Mouse (Mus musculus) testis, adult 2 months (tissue): ENCODE results near the gene Olfr446. TPM values are rescaled to one million over a fixed set of nuclear protein-coding genes. Genes with fewer than 3 reads are reported as not detected.

Source experiments
- H3K27ac ChIP-seq: fragments of 200-500 bp; 2 replicates; pipeline ENCODE4 v1.5.1; 2012; ENCODE audit warnings: low read depth, low read length; ENCODE audit not compliant: control insufficient read depth, insufficient read depth
- H3K27me3 ChIP-seq: fragments of 200-500 bp; 2 replicates; pipeline ENCODE4 v1.6.1; 2012; ENCODE audit warnings: mild to moderate bottlenecking, low read length, moderate library complexity; ENCODE audit not compliant: control insufficient read depth, insufficient read depth
- H3K36me3 ChIP-seq: fragments of 200-500 bp; 2 replicates; pipeline ENCODE4 v1.6.1; 2012; ENCODE audit warnings: mild to moderate bottlenecking, low read length; ENCODE audit not compliant: control insufficient read depth, insufficient read depth
- H3K4me1 ChIP-seq: fragments of 200-500 bp; 2 replicates; pipeline ENCODE4 v1.6.1; 2012; ENCODE audit warnings: low read length; ENCODE audit not compliant: control insufficient read depth, insufficient read depth
- H3K4me3 ChIP-seq: fragments of 200-500 bp; 2 replicates; pipeline ENCODE4 v1.5.1; 2012; ENCODE audit warnings: low read depth, mild to moderate bottlenecking, low read length, moderate library complexity, mixed read lengths; ENCODE audit not compliant: control insufficient read depth
- CTCF ChIP-seq: fragments of 200-500 bp; IDR thresholded peaks from 2 replicates; pipeline ENCODE4 v1.5.1; 2012; ENCODE audit warnings: low read depth, mild to moderate bottlenecking, inconsistent platforms, low read length, moderate library complexity; ENCODE audit not compliant: control insufficient read depth, insufficient read depth, insufficient replicate concordance
- POLR2A ChIP-seq: fragments of 200-500 bp; IDR thresholded peaks from 2 replicates; pipeline ENCODE4 v1.6.1; 2012; ENCODE audit warnings: low read depth, mild to moderate bottlenecking, inconsistent platforms, low read length, moderate library complexity; ENCODE audit not compliant: control insufficient read depth
- polyA plus RNA-seq: library from polyadenylated mRNA; depleted of rRNA; stranded (reverse); fragments of >200 nt; gene quantifications from 2 replicates; pipeline ENCODE4 v1.2.3, GENCODE M21; 2012; rRNA removed

Olfr446 gene
- not detected in 2 replicates for polyA plus RNA-seq

DNA sequence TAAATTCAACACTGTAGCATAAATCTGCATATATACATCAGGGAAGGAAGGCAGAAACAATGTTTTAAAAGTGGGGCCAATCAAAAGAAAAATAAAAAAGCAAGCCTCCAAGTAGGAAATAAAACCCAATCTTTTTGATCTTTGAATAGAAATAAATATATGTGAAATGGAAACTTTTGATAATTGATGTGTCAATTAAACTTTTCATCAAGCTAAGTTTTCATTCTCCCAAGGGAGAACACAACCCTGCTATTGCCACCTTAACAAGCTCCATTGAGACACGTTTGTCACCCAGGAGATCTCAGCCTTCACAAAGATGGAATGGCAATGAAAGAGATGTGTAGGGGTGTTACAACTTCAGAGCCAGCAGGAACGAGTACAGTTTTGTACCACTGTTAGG lies at the start of gene Olfr446:
TSS of gene Olfr446 (plus strand) at position 301 of the 400 bp plus-strand sequence.
- no peak for TF ChIP-seq POLR2A
- TF ChIP-seq CTCF, result no peak
- no peak within 1 kb of the TSS for H3K4me3 ChIP-seq
- H3K4me1 ChIP-seq, result no peaks in the 10 kb centered on the region
- no peaks in the 10 kb centered on the region for H3K27me3 ChIP-seq
- H3K36me3 ChIP-seq, result no peaks in the 10 kb centered on the region
- no peak within 1 kb of the TSS for H3K27ac ChIP-seq

GRCm38 (mm10) chr6:42876323-42876722 lies 44.9 kb upstream of the Olfr446 start:
- H3K4me1 ChIP-seq, result no peaks in the 10 kb centered on the region
- TF ChIP-seq POLR2A (no peak), CTCF (no peak)
- no peak overlapping the region for H3K27ac ChIP-seq

DNA sequence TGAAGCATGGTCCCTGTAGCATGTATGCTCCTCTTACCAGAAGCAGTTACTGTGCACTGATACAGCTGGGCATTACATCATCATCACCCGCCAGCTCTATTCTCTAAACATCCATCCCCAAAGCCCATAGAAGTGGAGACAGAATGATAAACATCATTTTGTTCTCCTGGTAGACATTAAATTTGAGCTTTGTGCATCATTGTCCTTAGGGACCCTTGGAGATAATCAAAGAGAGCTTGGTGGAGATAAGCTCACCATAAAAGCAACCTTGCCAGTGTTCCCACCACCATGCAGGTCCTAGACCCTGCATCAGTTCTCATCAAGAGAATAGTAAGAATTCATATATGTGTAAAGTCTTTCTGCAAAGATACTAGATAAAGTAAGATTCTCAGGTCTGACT lies 31.0 kb upstream of the Olfr446 start, which contains the start of gene Olfr448:
TSS of gene Olfr448 (plus strand) at position 301 of the 400 bp plus-strand sequence.
- H3K27me3 ChIP-seq, result no peaks in the 10 kb centered on the region
- no peaks in the 10 kb centered on the region for H3K36me3 ChIP-seq
- TF ChIP-seq POLR2A (no peak), CTCF (no peak)
- H3K27ac ChIP-seq, result no peak within 1 kb of the TSS
- H3K4me3 ChIP-seq, result no peak within 1 kb of the TSS
- H3K4me1 ChIP-seq, result no peaks in the 10 kb centered on the region

More at GRCm38 (mm10) chr6:42876323-42876722, 44.9 kb upstream of the Olfr446 start:
- Histone ChIP-seq H3K36me3 (no peaks in the 10 kb centered on the region), H3K4me3 (no peak overlapping the region), H3K27me3 (no peaks in the 10 kb centered on the region)

GRCm38 (mm10) chr6:42900345-42900744 lies 20.8 kb upstream of the Olfr446 start:
- no peak for TF ChIP-seq CTCF
- TF ChIP-seq POLR2A, result no peak
- no peaks in the 10 kb centered on the region for H3K36me3 ChIP-seq
- no peaks in the 10 kb centered on the region for H3K27me3 ChIP-seq
- H3K4me1 ChIP-seq, result no peaks in the 10 kb centered on the region
- H3K4me3 ChIP-seq, result no peak overlapping the region
- H3K27ac ChIP-seq, result no peak overlapping the region

GRCm38 (mm10) chr6:42908578-42908977 lies 12.6 kb upstream of the Olfr446 start, which contains the start of gene Olfr447:
TSS of gene Olfr447 (plus strand) at chr6:42908878.
- no peak for TF ChIP-seq POLR2A
- no peak for TF ChIP-seq CTCF
- Histone ChIP-seq H3K36me3 (no peaks in the 10 kb centered on the region), H3K27me3 (no peaks in the 10 kb centered on the region), H3K27ac (no peak within 1 kb of the TSS), H3K4me1 (no peaks in the 10 kb centered on the region), H3K4me3 (no peak within 1 kb of the TSS)

DNA sequence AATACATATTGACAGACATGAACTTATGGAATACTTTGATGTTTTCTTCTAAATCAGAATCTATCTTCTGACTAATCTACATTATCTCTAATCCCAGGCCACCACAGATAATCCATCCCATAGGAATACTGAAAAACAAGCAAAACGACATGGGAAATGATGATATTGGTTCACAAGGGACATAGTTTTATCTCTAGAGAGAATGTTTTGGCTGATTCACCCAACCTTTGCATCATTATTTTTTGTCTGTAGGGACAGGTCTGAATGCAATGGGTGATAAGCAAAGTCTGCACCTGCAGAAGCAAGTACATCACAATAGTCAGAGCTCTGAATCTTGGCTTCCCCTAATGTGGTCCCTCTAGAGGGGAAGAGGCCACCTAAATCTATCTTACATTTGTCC lies 27.6 kb downstream of the Olfr446 start, which contains the start of gene Olfr444:
TSS of gene Olfr444 (plus strand) at position 301 of the 400 bp plus-strand sequence.
- Histone ChIP-seq H3K4me1 (no peaks in the 10 kb centered on the region), H3K36me3 (no peaks in the 10 kb centered on the region), H3K27me3 (no peaks in the 10 kb centered on the region), H3K4me3 (no peak within 1 kb of the TSS), H3K27ac (no peak within 1 kb of the TSS)
- TF ChIP-seq POLR2A, result no peak
- TF ChIP-seq CTCF, result no peak

DNA sequence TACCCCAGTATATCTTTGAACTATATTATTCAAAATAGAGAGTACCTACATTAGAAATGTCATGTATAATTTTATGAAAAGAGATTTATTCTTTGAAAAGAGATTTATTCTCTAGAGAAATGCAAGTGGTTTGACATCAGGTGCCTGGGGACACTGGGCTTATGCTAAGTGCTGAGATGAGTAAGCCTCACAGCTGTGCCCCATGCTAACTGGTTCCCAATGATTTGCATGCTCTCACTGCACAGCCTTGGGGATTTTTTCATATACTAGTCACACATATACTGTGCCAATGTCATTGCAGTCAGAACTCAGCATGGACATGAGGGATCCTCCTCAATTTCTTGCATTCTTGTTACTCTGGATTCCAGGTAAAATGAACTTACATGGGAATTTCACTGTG lies 59.2 kb downstream of the Olfr446 start:
- TF ChIP-seq CTCF (no peak), POLR2A (no peak)
- no peaks in the 10 kb centered on the region for H3K27me3 ChIP-seq
- H3K36me3 ChIP-seq, result no peaks in the 10 kb centered on the region
- H3K27ac ChIP-seq, result no peak overlapping the region
- H3K4me3 ChIP-seq, result no peak overlapping the region
- no peaks in the 10 kb centered on the region for H3K4me1 ChIP-seq

Other genes with a start within 250 kb of the Olfr446 start
- gene Tcaf1, start 211.3 kb upstream of the Olfr446 start, polyA plus RNA-seq, result 2.2 and 2.6 TPM in 2 replicates
- not detected in 2 replicates for gene Olfr453, start 182.0 kb upstream of the Olfr446 start, polyA plus RNA-seq
- not detected in 2 replicates for gene Olfr38, start 165.0 kb upstream of the Olfr446 start, polyA plus RNA-seq
- gene Olfr452, start 136.3 kb upstream of the Olfr446 start, polyA plus RNA-seq, result not detected in 2 replicates
- gene Olfr450, start 109.4 kb upstream of the Olfr446 start, polyA plus RNA-seq, result not detected in 2 replicates
- gene Olfr449, start 87.0 kb upstream of the Olfr446 start, polyA plus RNA-seq, result not detected in 2 replicates
- not detected in 2 replicates for gene Olfr448, start 30.9 kb upstream of the Olfr446 start, polyA plus RNA-seq
- gene Olfr447, start 12.5 kb upstream of the Olfr446 start, polyA plus RNA-seq, result not detected in 2 replicates
- gene Olfr444, start 27.7 kb downstream of the Olfr446 start, polyA plus RNA-seq, result not detected in 2 replicates
- gene Olfr441, start 185.0 kb downstream of the Olfr446 start, polyA plus RNA-seq, result not detected in 2 replicates
- 0.17 and 0.21 TPM in 2 replicates for gene Olfr237-ps1, start 225.2 kb downstream of the Olfr446 start, polyA plus RNA-seq
- gene Olfr437, start 241.9 kb downstream of the Olfr446 start, polyA plus RNA-seq, result 0.20 TPM in 1 of 2 replicates, not detected in the other